In the genomic region with DNA sequence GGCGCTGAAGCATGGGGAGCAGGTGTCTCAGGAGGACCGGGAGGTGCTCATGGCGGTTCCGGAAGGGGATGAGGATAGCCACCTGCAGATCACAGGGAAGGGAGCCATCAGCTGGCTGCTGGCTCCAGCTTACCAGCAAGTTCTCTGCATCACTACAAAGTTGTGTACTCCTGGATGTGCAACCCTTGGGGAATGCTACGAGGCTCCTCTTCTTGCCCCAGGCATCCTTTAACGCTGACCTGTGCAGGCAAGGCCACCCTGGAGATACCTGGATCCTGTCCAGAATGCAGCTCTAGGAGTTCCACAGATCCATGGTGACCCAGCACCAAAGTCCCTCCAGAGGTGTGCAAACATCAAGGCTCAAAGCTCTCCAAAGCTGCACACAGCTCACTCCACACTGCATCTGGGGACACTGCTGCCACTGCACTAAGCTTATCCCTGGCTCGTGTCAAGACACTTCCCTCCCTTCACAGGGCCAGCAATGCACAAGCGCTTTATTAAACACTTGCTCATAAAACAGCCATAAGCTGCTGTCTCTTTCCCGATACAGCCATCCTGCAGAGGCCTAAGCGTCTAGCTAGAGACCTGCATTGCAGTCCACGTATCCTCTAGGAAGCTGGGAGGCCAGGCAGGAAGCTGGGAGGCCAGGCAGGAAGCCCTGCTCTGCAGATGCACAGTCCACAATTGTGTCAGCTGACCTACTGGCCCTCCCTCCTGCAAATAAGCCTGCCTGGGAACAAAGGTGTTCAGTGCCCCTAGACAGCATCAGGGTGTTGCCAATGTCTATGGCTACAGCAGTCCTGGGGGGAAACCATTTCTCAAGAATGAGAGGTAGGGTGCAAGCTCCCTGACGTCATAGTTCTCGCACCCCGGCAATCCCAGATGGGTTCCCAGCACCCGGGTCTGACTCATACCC, we compare ENCODE assay signal across 8 mouse cellular contexts. TPM values are rescaled to one million over a fixed set of nuclear protein-coding genes. Genes with fewer than 3 reads are reported as not detected.
A peak's percentile ranks its signal among the peaks of the same experiment; 100 is the strongest.
DNase-seq lines count a peak whose midpoint lies in the region; ATAC-seq and TF ChIP-seq lines count a peak whose summit lies in the region.

No protein-coding gene starts in this region.

- ATAC-seq in embryonic facial prominence, embryonic 11.5 days (replicated peaks; ENCODE audit: insufficient number of reproducible peaks, low FRiP score, low TSS enrichment, low read depth), result no peak
- peak; percentile 63 for ATAC-seq in intestine, embryonic 15.5 days
- peak; percentile 46; the same call in 1 of the 2 replicates for ATAC-seq in limb, embryonic 14.5 days (ENCODE audit: low FRiP score, low read depth)

- no peaks in the 10 kb centered on the region for H3K4me1 ChIP-seq in embryonic facial prominence, embryonic 11.5 days (ENCODE audit: control insufficient read depth, insufficient read depth, low read length)
- peaks cover 14% of the 10 kb centered on the region for H3K4me1 ChIP-seq in intestine, embryonic 15.5 days (replicated peaks)
- peaks cover 14% of the 10 kb centered on the region for H3K4me1 ChIP-seq in limb, embryonic 14.5 days (ENCODE audit: control insufficient read depth, insufficient read depth, low read length)

- DNase-seq in heart, adult 11 months, result peak; percentile 96
- no peak for DNase-seq in heart, postnatal 36 days
- peak; percentile 16 for DNase-seq in adrenal gland, adult 8-10 months
- DNase-seq in embryonic facial prominence, embryonic 11.5 days (ENCODE audit: low spot score), result no peak
- no peak for DNase-seq in limb, embryonic 14.5 days (ENCODE audit: low spot score)
- DNase-seq in T-cell, adult 2 months (ENCODE audit: low spot score), result no peak
- no peak for DNase-seq in embryo, embryonic 9.5 days (ENCODE audit: extremely low spot score)

- H3K4me3 ChIP-seq in embryonic facial prominence, embryonic 11.5 days (ENCODE audit: low read depth, low read length), result no peak overlapping the region
- H3K4me3 ChIP-seq in intestine, embryonic 15.5 days (replicated peaks), result no peak overlapping the region
- no peak overlapping the region for H3K4me3 ChIP-seq in limb, embryonic 14.5 days (replicated peaks; ENCODE audit: low read length)

- no peaks in the 10 kb centered on the region for H3K9me3 ChIP-seq in embryonic facial prominence, embryonic 11.5 days (replicated peaks; ENCODE audit: control insufficient read depth, low read length)
- H3K9me3 ChIP-seq in intestine, embryonic 15.5 days, result no peaks in the 10 kb centered on the region
- H3K9me3 ChIP-seq in limb, embryonic 14.5 days (ENCODE audit: control insufficient read depth, low read length), result no peaks in the 10 kb centered on the region

- no peak overlapping the region for H3K27ac ChIP-seq in embryonic facial prominence, embryonic 11.5 days (replicated peaks; ENCODE audit: low read depth, low read length)
- H3K27ac ChIP-seq in intestine, embryonic 15.5 days, result peak overlapping the region; percentile 29; the same call in 1 of the 2 replicates
- H3K27ac ChIP-seq in limb, embryonic 14.5 days (replicated peaks; ENCODE audit: low read depth, low read length), result peak overlapping the region; percentile 59

- no peaks in the 10 kb centered on the region; the same call in 1 of the 2 replicates for H3K36me3 ChIP-seq in embryonic facial prominence, embryonic 11.5 days (replicated peaks; ENCODE audit: control insufficient read depth, insufficient read depth, low read depth, low read length)
- peaks cover 15% of the 10 kb centered on the region for H3K36me3 ChIP-seq in intestine, embryonic 15.5 days
- peaks cover 47% of the 10 kb centered on the region for H3K36me3 ChIP-seq in limb, embryonic 14.5 days (ENCODE audit: control insufficient read depth, insufficient read depth, low read length)

- intact Hi-C loops in heart, postnatal 36 days (cut with DNase I), result no loop called here

- no peak for TF ChIP-seq POLR2A in limb, embryonic 14.5 days (IDR thresholded peaks at IDR 0.05; ENCODE audit: borderline replicate concordance, extremely low read depth, insufficient read depth, insufficient read length)

- WGBS in embryonic facial prominence, embryonic 11.5 days, result 83% methylated on average over 15 of the region's 15 CpGs
- WGBS in intestine, embryonic 15.5 days, result 68% methylated on average over 15 of the region's 15 CpGs
- 70% methylated on average over 15 of the region's 15 CpGs for WGBS in limb, embryonic 14.5 days

- H3K9ac ChIP-seq in embryonic facial prominence, embryonic 11.5 days (replicated peaks; ENCODE audit: low read length), result peak overlapping the region; percentile 25; the same call in 1 of the 2 replicates
- no peak overlapping the region for H3K9ac ChIP-seq in intestine, embryonic 15.5 days
- H3K9ac ChIP-seq in limb, embryonic 14.5 days (ENCODE audit: low read depth, low read length, severe bottlenecking), result no peak overlapping the region; the same call in 1 of the 2 replicates

- no peak overlapping the region for H3K4me2 ChIP-seq in embryonic facial prominence, embryonic 11.5 days (ENCODE audit: low read depth, low read length)
- peak overlapping the region; percentile 32; the same call in 1 of the 2 replicates for H3K4me2 ChIP-seq in intestine, embryonic 15.5 days (replicated peaks)
- H3K4me2 ChIP-seq in limb, embryonic 14.5 days (replicated peaks; ENCODE audit: low read depth, low read length, severe bottlenecking), result peak overlapping the region; percentile 20

- no peaks in the 10 kb centered on the region for H3K27me3 ChIP-seq in embryonic facial prominence, embryonic 11.5 days (ENCODE audit: control insufficient read depth, insufficient read depth, low read length)
- H3K27me3 ChIP-seq in intestine, embryonic 15.5 days (replicated peaks), result no peaks in the 10 kb centered on the region
- H3K27me3 ChIP-seq in limb, embryonic 14.5 days (ENCODE audit: control insufficient read depth, insufficient read depth, low read length), result no peaks in the 10 kb centered on the region

RNA-seq across cellular contexts. Expression of gene B4galt5, which starts 42.1 kb away (rescaled TPM):
- total RNA-seq in heart, postnatal 36 days (2021), result 10 to 100 TPM in 1 of 2 experiments, 1 to 10 TPM in 1; 10.0 to 13.5 TPM
- total RNA-seq in adrenal gland, adult 8-10 months (2022), result 100 to 1,000 TPM in 2 of 4 experiments, 10 to 100 TPM in 2; 85.7 to 181 (median 114) TPM
- polyA plus RNA-seq in embryonic facial prominence, embryonic 11.5 days (2014; fragmentation: Nextera tagmentation; extraction: Ambion mirVana), result 16.8 and 17.0 TPM in 2 replicates
- polyA plus RNA-seq in intestine, embryonic 15.5 days (2015; fragmentation: Nextera tagmentation; extraction: Ambion mirVana), result 9.6 and 10.8 TPM in 2 replicates
- 21.8 and 23.6 TPM in 2 replicates for polyA plus RNA-seq in limb, embryonic 14.5 days (2012; rRNA removed)
- polyA plus RNA-seq in limb, embryonic 14.5 days (2014; fragmentation: Nextera tagmentation; extraction: Ambion mirVana), result 23.2 and 24.5 TPM in 2 replicates

Comparison
In these comparisons a context has a peak if more than half of its experiments do, and no peak if none do; other contexts are left out.
1. DNase-seq: peak in heart, adult 11 months (single experiment) and adrenal gland, adult 8-10 months (single experiment); none in heart, postnatal 36 days (0 of 2), embryonic facial prominence, embryonic 11.5 days (single experiment), limb, embryonic 14.5 days (single experiment), T-cell, adult 2 months (single experiment) and embryo, embryonic 9.5 days (single experiment).